Mouse (Mus musculus): ENCODE results near the gene Mrps18b.
A peak's percentile ranks its signal among the peaks of the same experiment; 100 is the strongest.
"Not testable (repeated sequence)": the region's sequence is repeated elsewhere in the genome, so short reads cannot be mapped to it uniquely, and the experiment has no call there.

Mrps18b gene

DNA sequence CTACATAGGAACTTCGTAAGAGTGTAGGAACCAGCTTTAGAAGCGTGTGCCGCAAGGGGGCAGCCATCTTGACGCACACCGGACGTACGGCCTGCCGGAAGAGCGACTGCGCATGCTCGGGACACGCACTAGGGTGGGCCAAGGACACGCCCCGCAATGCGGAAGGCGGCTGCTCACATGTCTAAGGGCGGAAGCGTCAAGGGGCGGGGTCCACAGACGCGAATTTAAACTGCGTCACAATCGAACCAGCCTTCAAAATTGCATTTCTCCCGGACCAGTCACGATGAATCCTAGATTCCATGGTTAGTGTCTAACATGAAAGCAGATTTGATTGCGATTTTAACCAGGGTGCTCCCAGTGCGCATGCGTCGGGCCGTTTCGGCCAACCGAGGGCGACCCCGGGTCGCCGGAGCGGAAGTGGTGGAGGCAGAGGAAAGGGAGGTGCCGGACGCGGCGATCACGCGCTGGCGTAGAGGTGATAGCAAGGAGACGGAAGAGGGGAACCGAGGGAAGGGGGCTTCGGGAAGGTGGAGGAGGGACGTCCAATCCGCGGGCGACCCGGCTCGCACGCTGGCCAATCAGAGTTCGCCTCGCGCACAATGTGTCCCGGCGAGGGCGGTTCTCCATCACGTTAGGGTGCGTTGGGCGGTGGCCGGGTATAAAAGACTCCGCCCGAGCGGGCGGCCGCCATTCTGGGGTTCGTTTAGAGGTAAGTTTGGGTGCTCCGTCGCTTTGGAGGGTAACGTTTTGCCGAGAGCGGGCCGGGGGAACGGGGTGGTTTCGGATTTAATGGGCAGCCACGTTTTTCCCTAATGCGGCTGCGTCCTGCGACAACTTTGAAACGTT is at the start of gene Mrps18b, which contains the start of gene Ppp1r10:
Mrps18b (minus strand) TSS at position 93 of the 846 bp plus-strand sequence.
Ppp1r10 (plus strand) TSS at position 138 of the 846 bp plus-strand sequence.
- DNase-seq, result peak; percentile 98

DNA sequence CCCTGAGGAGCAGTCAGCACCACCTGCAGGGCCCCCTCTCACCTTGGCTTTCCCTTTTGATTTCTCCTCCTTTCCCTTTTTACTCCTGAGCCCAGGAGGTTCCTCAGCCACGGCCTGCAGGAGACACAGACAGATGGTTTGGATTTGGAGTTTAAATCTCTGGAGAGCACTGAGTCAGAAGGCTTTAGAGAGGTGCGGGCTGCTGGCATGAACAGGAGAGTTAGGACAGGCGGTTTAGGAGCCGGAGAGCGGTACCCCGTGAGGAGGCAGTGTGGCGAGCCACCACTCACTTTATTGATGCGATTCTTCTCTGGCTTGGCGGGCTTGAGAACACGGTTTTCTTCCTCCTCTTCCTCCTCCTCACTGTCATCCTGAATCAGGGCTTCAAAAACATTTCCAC is 47.1 kb upstream of the Mrps18b start:
- DNase-seq, result no peak

DNA sequence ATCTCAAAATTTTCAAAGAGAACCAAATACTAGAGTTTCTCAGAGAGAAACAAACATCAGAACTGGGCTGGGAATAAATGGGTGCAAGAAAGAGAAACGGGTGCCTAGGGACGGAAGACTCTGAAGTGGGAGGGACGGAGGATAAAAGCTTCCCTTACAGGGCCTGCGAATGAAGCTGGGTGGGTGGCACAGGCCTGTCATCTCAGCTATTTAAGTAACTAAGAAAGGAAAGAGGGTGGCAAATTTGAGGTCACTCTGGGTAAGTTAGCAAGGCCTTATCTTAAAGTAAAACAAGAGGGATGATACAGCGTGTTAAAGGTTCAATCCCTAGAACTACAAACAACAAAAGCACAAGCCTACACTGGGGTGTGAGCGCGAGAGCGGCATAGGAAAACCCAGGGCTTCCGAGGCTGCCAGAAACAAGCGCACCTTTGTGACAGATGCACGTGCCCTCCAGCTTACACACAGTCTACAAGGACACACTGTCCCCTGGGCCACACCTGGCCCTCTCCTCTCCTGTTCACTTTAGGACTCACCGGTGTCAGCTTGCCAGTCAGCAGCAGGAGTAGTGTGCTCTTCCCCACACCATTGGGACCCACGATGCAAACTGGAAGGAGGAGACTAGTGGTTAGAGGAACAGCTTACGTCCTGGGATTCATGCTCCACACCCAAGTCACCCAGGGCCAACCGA is 42.5 kb upstream of the Mrps18b start:
- DNase-seq, result no peak

DNA sequence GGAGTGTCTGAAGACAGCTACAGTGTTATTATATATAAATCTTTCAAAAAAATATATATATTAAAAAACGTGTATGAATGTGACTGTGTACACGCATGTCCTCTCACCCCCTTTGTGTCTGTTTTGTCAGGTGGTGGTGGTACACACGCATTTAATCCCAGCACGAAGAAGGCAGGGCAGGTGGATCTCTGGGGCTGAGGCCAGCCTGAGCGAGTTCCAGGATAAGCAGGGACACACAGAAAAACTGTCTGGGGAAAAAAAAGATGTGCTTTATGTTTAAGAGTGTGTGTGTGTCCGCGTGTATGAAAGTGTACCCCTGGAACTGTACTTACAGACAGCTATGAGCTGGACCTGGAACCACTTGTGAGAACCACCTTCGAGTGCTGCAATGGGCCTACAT is 38.5 kb upstream of the Mrps18b start:
- DNase-seq, result no peak

DNA sequence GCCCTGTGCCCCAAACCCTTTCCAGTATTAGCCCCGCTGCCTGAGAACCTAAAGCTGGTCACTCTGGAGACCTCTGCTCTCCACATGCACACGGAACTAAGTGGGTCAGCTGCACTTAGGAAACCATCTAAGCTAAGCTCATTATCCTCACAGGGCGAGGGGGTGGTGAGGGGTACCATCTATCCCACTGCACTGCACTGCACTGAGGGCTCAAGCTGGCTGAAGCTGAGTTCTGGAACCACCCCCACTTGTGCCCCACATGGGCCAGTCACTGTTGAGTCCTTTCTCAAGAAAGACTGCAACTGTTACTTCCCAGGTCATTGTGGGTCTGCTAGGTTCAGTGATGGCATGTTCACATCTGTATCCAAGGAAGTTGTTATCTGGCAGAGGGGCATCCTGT is 36.4 kb upstream of the Mrps18b start:
- not testable (repeated sequence) for DNase-seq

DNA sequence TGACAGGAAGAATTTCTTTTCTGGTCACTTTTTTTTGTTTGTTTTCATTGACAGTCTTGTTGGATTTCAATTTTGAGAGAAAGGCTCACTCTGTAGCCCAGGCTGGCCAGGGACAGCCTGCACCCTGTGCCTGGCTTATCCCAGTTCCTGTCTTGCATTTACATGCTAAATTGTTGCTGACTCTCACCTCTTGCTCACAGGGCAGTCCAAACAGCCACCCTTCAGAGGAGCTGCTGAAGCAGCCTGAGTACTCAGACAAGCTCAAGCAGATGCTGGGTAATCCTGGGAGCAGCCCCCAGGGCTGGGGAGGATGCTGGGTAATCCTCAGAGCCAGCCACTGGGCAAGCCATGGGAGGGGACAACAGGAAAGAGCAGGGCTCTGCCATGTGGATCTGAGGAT is 34.8 kb upstream of the Mrps18b start:
- not testable (repeated sequence) for DNase-seq

DNA sequence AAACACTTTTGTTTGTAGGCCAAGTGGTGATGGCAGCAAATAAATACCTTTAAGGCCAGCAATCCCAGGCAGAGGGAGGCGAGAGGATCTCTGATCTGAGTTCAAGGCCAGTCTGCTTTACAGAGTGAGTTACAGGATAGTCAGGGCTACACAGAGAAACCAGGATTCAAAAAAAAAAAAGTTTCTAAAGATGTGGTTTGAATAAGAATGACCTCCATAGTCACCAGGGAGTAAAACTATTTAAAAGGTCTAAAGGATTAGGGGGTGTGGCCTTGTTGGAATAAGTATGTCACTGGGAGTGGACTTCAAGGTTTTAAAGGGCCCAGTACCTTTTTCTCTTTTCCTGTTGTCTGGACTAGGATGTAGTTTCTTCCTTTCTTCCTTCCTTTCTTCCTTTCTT is 23.8 kb upstream of the Mrps18b start:
- no peak for DNase-seq

DNA sequence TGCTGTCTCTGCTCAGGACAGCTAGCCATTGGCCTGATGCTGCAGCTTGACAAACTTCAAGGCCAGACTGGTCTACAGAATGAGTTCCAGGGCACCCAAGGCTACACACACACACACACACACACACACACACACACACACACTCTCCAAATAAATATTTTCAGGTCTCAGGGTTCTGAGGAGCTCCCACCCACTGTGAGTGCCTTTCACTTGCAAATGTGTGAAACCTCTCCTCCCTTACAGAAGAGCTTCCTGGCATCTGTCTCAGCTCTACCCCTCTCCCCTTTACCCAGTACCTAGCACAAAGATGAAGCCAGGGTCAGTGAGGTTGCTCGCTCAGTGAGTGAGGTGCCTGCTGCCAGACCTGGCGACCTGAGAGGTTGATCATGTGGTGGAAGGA is 22.9 kb upstream of the Mrps18b start:
- no peak for DNase-seq

DNA sequence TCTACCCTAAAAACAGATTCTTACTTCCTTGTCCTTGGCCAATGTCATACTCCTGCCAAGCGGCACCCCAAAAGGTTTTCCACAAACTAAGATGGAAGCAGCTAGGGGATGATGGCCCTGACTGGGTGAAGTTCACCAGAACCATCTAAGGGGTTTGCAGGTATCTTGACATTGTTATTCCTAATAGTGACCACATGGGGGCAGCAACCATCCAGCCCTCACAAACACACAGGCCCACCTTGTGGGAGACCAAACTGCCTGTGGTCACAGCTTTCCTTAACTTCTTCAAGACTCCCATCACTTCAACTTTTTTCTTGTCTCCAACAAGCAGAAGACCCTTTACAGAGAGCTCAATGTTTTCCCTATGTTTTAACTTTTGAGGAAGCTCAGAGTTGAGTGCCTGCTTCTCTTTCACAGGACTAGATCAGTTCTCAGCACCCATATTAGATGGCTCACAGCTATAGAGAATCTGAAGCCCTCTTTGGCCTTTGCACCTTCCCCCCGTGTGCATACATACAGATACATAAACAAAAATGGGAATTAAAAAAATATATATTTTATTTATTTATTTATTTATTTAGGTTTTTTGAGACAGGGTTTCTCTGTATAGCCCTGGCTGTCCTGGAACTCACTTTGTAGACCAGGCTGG is 21.6 kb upstream of the Mrps18b start:
- DNase-seq, result peak; percentile 64

DNA sequence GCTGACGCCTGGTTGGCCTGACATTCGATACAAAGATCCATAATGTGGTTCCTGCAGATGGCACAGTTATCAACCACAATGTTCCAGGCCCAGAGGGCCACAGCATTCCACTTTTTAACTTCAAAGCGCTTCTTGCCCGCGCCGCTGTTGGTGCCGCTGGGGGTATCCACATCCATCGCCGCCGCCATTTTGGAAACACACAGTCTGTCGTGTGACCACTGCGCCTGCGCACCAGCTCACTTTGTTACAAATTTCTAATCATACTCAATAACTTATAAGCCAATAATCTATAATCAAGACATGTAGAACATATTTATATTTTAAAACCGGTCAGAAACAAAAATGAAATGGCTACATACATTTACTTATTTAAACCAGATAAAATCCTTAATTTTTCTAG is 19.6 kb upstream of the Mrps18b start:
- DNase-seq, result not testable (repeated sequence)

DNA sequence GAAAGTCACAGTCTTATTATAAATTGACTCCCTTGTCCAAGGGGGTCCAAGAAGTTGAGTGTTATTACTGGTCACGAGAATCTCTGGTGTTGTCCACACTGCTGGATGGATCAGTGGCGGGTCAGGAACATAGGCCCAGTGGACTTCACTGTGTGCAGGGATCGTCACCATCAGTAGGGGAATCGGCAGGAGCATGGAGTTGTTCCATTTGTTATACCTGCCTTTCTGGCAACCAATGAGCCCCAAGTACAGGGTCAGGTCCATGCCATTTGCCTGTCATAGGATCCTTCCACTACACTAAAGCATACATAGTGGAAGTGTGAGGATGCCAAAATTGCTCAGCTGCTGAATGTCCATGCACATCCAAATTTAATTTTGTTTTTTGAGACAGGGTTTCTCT is 16.4 kb upstream of the Mrps18b start:
- DNase-seq, result no peak

DNA sequence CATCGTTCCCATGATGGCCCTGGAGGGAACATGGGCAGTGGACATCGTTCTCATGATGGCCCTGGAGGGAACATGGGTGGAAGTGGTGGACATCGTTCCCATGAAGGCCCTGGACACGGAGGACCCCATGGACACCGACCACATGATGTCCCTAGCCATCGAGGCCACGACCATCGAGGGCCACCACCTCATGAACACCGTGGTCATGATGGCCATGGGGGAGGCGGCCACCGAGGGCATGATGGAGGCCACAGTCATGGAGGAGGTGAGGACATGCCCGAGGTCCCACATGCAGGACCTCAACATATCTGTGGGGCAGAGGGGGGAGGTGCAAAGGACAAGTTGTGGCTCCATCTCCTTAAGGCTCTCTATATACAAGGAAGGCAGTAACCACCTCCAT is 14.4 kb upstream of the Mrps18b start:
- no peak for DNase-seq

DNA sequence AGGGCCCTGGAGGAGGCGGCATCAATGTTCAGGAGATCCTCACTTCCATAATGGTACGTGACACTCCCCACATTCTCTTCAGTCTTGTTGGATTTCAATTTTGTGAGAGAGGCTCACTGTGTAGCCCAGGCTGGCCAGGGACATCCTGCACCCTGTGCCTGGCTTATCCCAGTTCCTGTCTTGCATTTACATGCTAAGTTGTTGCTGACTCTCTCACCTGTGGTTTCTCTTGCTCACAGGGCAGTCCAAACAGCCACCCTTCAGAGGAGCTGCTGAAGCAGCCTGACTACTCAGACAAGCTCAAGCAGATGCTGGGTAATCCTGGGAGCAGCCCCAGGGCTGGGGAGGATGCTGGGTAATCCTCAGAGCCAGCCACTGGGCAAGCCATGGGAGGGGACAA is 13.3 kb upstream of the Mrps18b start:
- DNase-seq, result no peak

DNA sequence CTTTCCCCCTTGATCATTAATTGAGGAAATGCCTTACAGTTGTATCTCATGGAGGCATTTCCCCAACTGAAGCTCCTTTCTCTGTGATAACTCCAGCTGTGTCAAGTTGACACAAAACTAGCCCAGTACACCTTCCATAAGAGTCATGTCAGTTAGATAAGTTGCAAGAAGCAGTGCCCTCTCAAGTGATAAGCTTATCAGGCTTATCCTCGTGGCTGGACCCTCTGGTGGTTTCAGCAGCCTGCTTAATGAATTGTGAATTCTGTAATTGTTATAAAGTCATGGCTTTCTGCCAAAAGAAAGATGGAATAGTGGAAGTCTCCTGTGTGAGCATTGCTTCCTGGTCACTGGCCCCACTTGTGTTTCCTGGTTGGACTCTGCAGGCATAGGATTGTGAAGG is 11.3 kb upstream of the Mrps18b start:
- no peak for DNase-seq

DNA sequence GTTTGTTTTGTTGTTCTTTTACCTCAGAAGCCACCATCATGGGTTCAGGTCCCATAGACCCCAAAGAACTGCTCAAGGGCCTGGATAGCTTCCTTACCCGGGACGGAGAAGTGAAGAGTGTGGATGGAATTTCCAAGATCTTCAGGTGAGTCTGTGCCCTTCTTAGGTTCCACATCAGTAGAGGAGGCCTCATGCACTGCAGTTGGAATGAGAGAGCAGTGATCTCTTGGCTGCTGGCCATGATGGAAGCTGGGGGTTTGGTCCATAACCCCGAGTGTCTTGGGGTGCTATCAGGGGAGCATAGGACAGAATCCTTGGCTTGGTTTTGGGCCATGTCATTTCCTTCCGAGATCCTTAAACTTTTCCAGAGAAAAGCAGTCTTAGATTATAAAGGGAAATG is 7.1 kb upstream of the Mrps18b start:
- no peak for DNase-seq

DNA sequence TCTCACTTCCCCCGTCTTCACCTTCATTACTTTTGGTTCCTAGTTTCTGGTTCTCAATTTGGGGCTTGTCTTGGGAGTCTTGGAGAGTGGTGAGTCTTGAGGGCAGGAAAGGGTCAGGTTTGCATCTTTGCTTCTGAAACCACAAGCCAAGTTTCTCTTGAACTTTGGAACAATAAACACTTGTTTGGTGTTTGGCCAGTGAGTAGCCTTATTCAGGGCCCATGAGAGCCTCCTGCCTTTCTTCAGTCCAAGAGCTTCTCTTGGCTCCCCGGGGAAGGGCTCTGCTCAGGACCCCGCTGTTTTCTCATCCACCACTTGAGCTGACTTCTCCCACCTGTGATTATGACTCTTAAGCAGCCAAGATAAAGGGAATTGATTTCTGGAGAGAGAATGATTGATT is 6.4 kb upstream of the Mrps18b start:
- no peak for DNase-seq

DNA sequence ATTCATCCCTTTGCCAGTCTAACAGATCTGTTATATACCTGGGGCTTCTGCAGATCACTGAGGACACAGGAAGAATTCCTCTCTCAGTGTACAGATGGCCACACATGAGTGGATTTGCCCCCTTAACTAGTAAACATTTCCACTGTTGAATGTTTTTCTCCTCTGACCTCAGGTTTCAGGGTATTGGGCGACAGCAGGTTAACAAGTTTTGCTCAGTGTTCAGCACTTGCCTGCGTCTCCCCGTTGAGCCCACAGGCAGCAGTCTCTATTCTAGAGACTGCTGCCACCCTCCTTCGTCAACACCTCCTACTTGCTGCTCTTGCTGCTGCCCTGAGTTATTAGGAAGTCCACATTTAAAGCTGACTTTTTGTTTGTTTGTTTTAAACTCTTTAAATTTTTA is 5.5 kb upstream of the Mrps18b start:
- no peak for DNase-seq

DNA sequence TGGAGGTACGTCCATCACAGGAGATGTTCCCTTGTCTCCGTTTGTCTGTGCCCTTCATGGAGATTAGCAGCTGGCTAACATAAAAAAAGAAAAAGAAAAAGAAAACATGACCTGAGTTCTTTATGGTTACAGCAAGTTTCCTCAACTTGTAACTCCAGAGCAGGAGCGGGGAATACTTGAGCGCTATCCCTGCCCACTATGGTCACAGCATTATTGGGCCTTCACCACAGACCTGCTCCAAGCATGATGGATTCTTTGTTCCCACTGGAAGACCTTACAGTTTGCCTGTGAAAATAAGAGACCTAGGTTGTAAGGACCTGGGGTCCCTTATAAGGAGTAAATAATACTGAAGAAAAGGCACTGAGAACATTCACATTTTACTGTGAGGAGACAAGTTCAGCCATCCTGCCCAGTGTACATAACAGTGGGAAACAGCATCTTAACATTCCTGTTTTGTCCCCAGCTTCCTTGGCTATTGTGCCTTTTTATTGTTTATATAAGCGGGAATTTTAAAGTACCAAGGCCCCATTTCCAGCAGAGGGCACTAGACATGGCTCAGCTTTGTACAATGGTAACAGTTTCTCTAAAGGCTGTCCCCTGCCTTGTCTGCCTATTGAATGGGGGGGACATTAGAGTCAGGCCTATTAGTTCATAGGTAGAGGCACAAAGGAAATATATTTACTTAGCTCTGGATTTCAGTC is 4.8 kb upstream of the Mrps18b start:
- DNase-seq, result peak; percentile 51

DNA sequence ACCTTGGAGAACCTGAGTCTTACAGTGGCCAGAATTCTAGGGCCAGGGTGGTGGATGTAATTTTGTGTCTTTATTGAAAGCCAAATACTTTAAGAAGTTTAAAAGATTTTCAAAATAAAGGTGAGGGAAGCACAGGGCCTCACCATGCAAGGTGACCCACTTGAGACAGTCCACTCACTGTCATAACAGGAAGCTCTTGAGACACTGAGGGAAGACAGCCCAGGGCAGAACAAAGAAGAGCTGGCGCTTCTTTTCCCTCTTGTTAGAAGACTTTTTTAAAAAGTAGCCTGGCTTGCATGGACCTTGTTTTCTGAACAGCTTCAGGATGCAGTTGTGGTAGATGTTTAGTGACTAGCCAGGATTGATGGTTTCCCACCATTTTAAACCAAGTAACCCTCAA is 4.2 kb upstream of the Mrps18b start:
- no peak for DNase-seq

DNA sequence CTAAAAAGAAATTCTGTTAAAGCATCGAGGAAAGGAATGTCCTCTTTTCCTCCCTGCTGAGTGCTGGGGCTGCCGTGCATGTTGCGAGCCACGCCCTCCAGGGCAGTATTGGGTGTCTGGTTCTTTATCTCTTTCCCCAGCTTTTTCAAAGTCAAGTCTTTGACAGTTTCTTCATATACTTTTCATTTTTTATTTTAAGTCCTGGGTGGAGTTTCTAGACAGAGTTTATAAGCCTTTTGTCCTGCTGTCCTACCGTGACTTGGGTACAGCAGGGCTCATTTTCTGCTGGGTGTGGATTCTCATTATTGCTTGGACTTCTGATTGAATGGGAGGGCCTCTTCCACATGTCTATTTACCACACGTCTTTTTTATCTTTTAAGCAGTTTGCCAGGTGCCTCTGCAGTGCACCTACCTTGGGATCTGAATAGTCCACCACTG is 3.7 kb upstream of the Mrps18b start:
- peak; percentile 39 for DNase-seq

DNA sequence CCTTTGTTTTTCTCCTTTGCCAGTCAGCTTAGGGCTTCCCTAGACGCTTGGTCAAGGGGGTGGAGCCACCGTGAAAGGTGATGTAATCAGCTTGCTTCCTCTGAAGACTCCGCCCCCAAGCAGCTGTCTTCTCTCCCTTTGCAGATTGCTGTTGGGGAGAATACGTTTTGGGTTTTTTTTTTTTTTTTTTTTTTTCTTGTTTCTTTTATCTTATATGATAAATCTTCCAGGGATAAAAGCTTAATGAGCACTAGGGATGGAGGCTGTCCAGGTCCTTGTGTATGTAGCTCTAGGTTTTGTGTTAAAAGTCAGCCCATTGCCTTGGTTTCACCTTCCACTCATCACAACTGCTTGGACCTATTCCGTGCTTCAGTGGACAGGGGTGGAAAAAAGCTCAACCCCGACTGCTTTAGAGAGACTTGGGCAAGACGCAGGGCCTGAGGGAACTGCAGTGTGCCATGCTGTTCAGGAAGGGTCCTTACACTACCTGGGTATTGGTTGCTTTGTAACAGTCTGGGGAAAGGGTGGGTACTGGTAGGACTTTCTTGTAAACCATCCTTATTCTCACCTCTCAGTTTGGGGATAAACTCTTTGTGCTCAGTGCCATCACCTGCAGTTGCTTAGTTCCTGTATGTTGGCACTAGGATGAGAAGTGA is 3.0 kb upstream of the Mrps18b start:
- DNase-seq, result peak; percentile 97

DNA sequence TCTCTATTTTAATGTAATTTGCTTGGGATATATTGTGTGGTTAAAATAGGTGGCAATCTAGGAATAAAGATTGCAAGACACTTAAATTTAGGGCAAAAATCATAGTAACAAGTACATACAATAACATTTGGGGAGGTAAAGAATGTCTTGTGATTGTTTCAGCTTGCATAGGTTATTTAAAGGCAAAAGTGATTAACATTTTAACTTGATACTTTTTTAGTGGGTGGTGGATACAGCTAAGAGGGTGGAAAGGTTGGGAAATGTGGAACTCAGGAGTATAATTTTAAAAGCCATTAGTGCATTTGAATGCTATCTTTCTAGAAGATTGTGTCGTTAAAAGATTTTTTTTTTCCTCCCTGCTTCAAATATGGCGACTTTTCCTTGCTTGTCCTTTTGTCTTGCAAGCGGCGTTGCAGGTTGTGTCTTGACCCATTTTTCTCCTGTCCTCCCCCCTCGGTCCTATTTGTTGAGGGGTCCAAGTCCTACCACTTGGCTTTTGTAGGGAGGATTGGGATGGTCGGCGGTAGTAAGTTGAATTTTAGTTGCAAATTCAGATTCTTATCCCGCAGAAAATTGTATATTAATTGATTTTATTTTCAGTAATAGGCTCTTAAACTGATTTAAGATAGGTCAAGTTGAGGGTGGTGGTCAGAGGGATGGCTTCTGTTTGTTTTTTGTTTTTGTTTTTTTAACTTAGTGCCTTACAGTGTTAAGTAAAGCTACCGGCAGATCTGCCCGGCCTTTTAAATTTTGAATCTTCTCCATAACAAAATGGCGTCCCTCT is 2.3 kb upstream of the Mrps18b start:
- DNase-seq, result peak; percentile 54

Measured in thymus, postnatal 4 days (tissue).